Mouse (Mus musculus): ENCODE measurements around the gene Hpca. TPM values are rescaled to one million over a fixed set of nuclear protein-coding genes. Genes with fewer than 3 reads are reported as not detected.

The Hpca gene
- total RNA-seq, 4 experiments from 2014 or later = 0.22 to 0.44 (median 0.33) TPM; not detected in 1

Other genes with a start within 250 kb of the Hpca start
- gene Trim62, start 238.5 kb downstream of the Hpca start, total RNA-seq (2022) = 1 to 10 TPM in 3 of 4 experiments, under 1 TPM in 1; 0.97 to 1.1 (median 1.0) TPM
- 1 to 10 TPM; 2.5 to 5.5 (median 3.2) TPM for gene Azin2, start 159.6 kb downstream of the Hpca start, total RNA-seq (2022)
- gene Ak2, start 130.1 kb downstream of the Hpca start, total RNA-seq (2022) = 10 to 100 TPM; 58.0 to 66.2 (median 62.3) TPM
- 10 to 100 TPM; 26.0 to 30.0 (median 27.7) TPM for gene Rnf19b, start 63.8 kb downstream of the Hpca start, total RNA-seq (2022)
- gene Tmem54, start 16.5 kb downstream of the Hpca start, total RNA-seq (2022) = not detected
- gene Fndc5, start 15.0 kb upstream of the Hpca start, total RNA-seq (2022) = 100 to 1,000 TPM; 334 to 410 (median 360) TPM
- gene S100pbp, start 67.7 kb upstream of the Hpca start, total RNA-seq (2022) = 10 to 100 TPM in 3 of 4 experiments, 1 to 10 TPM in 1; 8.2 to 15.2 (median 12.1) TPM
- 10 to 100 TPM; 24.9 to 35.0 (median 29.2) TPM for gene Yars, start 67.7 kb upstream of the Hpca start, total RNA-seq (2022)
- 1 to 10 TPM; 2.8 to 4.0 (median 3.2) TPM for gene C77080, start 139.4 kb upstream of the Hpca start, total RNA-seq (2022)
- gene Sync, start 165.6 kb upstream of the Hpca start, total RNA-seq (2022) = 10 to 100 TPM; 19.5 to 31.7 (median 25.4) TPM
- gene Rbbp4, start 213.3 kb upstream of the Hpca start, total RNA-seq (2022) = 10 to 100 TPM; 57.2 to 73.7 (median 65.6) TPM
- gene Zbtb8os, start 213.7 kb upstream of the Hpca start, total RNA-seq (2022) = 10 to 100 TPM; 20.6 to 30.7 (median 27.4) TPM

All from heart, adult 8-10 months (tissue).